Mouse (Mus musculus) liver, embryonic 14.5 days (tissue): ENCODE measurements around the gene Dmrtc2. TPM values are rescaled to one million over a fixed set of nuclear protein-coding genes. Genes with fewer than 3 reads are reported as not detected.

Experiments
- ATAC-seq: fragments of 200-750 bp; cut with Nextera tagmentation; 2 replicates; pipeline ENCODE4 v1.8.0; 2017; ENCODE audit warnings: moderate number of reproducible peaks, mild to moderate bottlenecking, moderate library complexity; ENCODE audit not compliant: insufficient read depth
- DNase-seq, 3 experiments: peaks; one replicate each; pipeline ENCODE4 v3.0.0-alpha.2; 2012 to 2013; ENCODE audit warnings: low read depth in 3 of 3, low spot score in 3 of 3
- H3K27ac ChIP-seq: fragments of 300-500 bp; sonication (generic); 2 replicates; pipeline ENCODE4 v1.5.1; 2014; ENCODE audit warnings: moderate library complexity, mild to moderate bottlenecking, control low read depth, inconsistent platforms
- H3K27me3 ChIP-seq: fragments of 300-500 bp; sonication (generic); 2 replicates; pipeline ENCODE4 v1.6.1; 2014; ENCODE audit warnings: mild to moderate bottlenecking, low read length, moderate library complexity; ENCODE audit not compliant: control insufficient read depth, insufficient read depth
- H3K36me3 ChIP-seq: fragments of 300-500 bp; sonication (generic); replicated peaks from 2 replicates; pipeline ENCODE4 v1.6.1; 2014; ENCODE audit warnings: low read depth; ENCODE audit not compliant: control insufficient read depth, insufficient read depth
- H3K4me1 ChIP-seq, 2 experiments: fragments of 200-500 bp in 1 of 2; fragments of 300-500 bp in 1 of 2; sonication (generic) in 1 of 2; replicated peaks; 2 replicates each; pipeline ENCODE4 v1.6.1; 2012 to 2014; ENCODE audit warnings: antibody characterized with exemption in 1 of 2, inconsistent platforms in 1 of 2, low read length in 1 of 2; ENCODE audit not compliant: control insufficient read depth in 2 of 2, insufficient read depth in 2 of 2
- H3K4me2 ChIP-seq: fragments of 300-500 bp; sonication (generic); 2 replicates; pipeline ENCODE4 v1.6.1; 2014; ENCODE audit warnings: low read depth, mild to moderate bottlenecking, control low read depth, moderate library complexity
- H3K4me3 ChIP-seq, 2 experiments: fragments of 200-500 bp in 1 of 2; fragments of 300-500 bp in 1 of 2; sonication (generic) in 1 of 2; 2 replicates each; pipeline ENCODE4 v1.5.1; 2012 to 2014; ENCODE audit warnings: low read depth in 2 of 2, low read length in 2 of 2, mild to moderate bottlenecking in 2 of 2, control low read depth in 1 of 2, inconsistent platforms in 1 of 2, moderate library complexity in 1 of 2; ENCODE audit not compliant: insufficient read depth in 1 of 2
- H3K9ac ChIP-seq: fragments of 300-500 bp; sonication (generic); replicated peaks from 2 replicates; pipeline ENCODE4 v1.6.1; 2014; ENCODE audit warnings: mild to moderate bottlenecking, control low read depth, moderate library complexity
- H3K9me3 ChIP-seq: fragments of 300-500 bp; sonication (generic); 2 replicates; pipeline ENCODE4 v1.6.1; 2016; ENCODE audit warnings: low read length, mixed read lengths; ENCODE audit not compliant: control insufficient read depth
- CTCF ChIP-seq: IDR thresholded peaks from 2 replicates; pipeline ENCODE4 v1.5.1; 2016; ENCODE audit warnings: antibody characterized with exemption, low read depth, control low read depth
- EP300 ChIP-seq: IDR thresholded peaks from 2 replicates; pipeline ENCODE4 v1.6.1; 2016; ENCODE audit warnings: antibody characterized with exemption, low read depth
- WGBS: fragments of 180-500 bp; shearing (Covaris S2); extraction: QIAGEN DNeasy Blood & Tissue Kit; methylation state at CpG from one replicate; pipeline ENCODE4 v1.1.7; 2014; ENCODE audit not compliant: insufficient replicate concordance; 5-methylcytosine and 5-hydroxymethylcytosine counted together
- polyA plus RNA-seq, 2 experiments: library from polyadenylated mRNA; depleted of rRNA in 1 of 2; stranded (reverse) in 1 of 2; unstranded in 1 of 2; fragments of >200 nt; fragmentation: Nextera tagmentation in 1 of 2; extraction: Ambion mirVana in 1 of 2; gene quantifications; 2 replicates each; pipeline versions ENCODE4 v1.2.1 to v1.2.3; 2012 to 2014

Dmrtc2 gene
- polyA plus RNA-seq, 2 experiments, result not detected

DNA sequence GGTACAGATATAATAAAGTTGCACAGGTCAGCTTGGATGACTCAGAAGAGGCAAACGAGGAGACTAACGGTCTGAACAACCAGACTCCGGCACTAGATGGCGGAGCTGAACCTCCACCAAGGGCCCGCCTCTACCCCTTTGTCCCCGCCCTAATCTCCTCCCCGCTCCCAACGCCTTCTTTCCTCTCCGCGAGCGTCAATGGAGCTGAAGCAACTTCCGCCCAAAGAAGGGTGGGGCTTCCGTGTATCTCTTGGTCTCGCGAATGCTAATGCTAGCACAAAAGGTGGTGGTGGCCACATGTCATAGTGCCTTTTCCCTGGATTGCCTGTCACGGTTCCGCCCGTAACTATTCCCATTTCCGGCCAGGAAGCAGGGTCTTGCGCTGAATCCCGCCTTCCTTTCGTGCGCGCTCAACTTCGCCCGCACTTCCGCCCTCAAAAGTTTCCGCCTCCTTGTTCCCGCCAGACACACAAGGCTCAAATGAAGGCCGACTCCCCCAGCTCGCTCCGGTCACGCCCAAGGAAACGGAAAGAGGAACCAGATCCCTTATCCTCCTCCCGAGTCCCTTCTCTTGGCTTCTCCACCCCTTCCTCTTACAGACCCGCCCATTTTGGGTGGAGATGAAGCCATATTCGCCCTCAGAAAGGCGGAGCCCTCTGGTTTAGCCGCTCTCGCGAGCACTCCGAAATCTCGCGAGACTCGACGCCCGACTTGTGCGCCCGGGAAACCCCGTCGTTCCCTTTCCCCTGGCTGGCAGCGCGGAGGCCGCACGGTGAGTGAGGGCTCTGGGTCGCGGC, 14.2 kb downstream of the Dmrtc2 start, which contains the start of gene Rps19:
Rps19 (plus strand) TSS at position 476 of the 797 bp plus-strand sequence.
- peak within 1 kb of the TSS; percentile 87 to 89 for H3K4me3 ChIP-seq
- peak within 1 kb of the TSS; percentile 96 for H3K9ac ChIP-seq
- under 1% methylated on average over 57 of the region's 57 CpGs for WGBS
- peaks cover 7 to 23% of the 10 kb centered on the region in 2 experiments; a peak in 3 of 4 replicates for H3K4me1 ChIP-seq
- H3K27ac ChIP-seq, result peak within 1 kb of the TSS; percentile 86
- peak; percentile 92 for ATAC-seq
- peak within 1 kb of the TSS; percentile 65 for H3K4me2 ChIP-seq
- H3K27me3 ChIP-seq, result no peaks in the 10 kb centered on the region
- peak; percentile 98 to 99 (median 99) for DNase-seq
- TF ChIP-seq EP300, result peak; percentile 90
- peak; percentile 82 for TF ChIP-seq CTCF
- H3K9me3 ChIP-seq, result no peaks in the 10 kb centered on the region
- H3K36me3 ChIP-seq, result peaks cover 39% of the 10 kb centered on the region

DNA sequence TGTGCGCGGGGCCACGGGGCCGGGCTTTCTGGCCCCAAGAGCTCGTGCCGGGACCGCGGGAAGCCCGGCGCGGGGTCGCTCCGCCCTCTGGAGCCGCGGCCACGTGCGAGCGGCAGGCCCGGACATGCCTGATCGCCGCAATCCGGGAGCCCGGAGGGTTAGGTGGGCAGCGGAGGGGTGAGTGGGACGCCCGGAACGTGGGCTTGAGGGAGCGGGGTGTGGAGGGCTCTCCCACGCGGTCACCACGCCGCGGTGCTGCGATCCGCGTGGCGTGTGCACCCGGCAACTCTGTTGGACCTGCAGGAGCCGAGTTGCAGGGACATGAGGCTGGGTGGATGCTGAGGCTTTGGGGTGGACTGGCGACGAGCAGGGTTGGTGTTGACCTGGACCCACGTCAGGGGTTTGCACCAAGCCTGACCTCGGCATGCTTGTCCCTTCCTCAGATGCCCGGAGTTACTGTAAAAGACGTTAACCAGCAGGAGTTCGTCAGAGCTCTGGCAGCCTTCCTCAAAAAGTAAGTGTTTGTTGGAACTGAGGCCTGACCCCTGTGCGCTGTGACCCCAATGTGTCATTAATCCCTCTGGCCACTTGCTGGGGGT, 14.9 kb downstream of the Dmrtc2 start:
- ATAC-seq, result peak; percentile 1; the same call in 1 of the 2 replicates
- WGBS, result under 1% methylated on average over 47 of the region's 47 CpGs
- Histone ChIP-seq H3K4me2 (peak overlapping the region; percentile 65), H3K4me3 (peak overlapping the region; percentile 82 to 89), H3K36me3 (peaks cover 46% of the 10 kb centered on the region), H3K27ac (peak overlapping the region; percentile 52), H3K4me1 (peaks cover 7 to 23% of the 10 kb centered on the region in 2 experiments; a peak in 3 of 4 replicates), H3K9me3 (no peaks in the 10 kb centered on the region), H3K27me3 (no peaks in the 10 kb centered on the region), H3K9ac (peak overlapping the region; percentile 96)
- TF ChIP-seq CTCF (no peak), EP300 (no peak)
- DNase-seq, result no peak

DNA sequence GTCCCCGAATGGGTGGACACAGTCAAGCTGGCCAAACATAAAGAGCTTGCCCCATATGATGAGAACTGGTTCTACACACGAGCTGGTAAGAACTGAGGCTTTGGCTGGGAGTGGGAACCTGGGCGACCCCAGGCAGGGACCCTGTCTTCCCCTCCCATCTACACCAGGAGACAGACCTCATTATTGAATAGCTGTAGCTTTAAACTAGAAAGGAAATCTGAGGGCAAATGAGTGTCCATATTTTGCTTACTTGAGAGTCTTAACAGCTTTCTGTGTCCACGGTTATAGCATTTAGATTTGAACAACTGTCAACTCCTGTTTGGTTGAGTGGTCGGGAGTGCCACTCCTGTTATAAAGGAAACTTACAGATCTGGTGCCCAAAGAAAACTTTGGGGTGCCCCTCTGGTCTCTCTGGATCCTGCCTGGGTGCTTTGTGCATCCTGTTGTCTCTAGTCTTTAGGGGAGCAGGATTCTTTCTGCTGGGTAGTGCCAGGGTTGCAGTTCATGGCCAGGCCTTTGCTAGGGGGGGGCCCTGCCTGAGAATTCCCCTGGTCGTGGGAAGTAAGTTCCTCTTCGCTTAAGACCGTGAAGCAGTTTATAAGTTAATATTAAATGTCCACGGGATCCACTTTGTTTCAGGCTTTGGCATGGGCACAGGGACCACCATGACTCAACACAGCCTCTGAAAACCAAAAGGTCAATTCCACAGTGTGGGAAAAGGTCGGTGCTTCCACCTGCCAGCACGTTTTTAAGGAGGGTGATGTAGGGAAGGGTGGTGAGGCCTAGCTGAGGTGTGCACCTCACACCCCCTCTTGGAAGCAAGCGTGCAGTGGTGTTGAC, 15.8 kb downstream of the Dmrtc2 start:
- peaks cover 7 to 23% of the 10 kb centered on the region in 2 experiments; a peak in 3 of 4 replicates for H3K4me1 ChIP-seq
- 7% methylated on average over 12 of the region's 12 CpGs for WGBS
- peak overlapping the region; percentile 52 for H3K27ac ChIP-seq

DNA sequence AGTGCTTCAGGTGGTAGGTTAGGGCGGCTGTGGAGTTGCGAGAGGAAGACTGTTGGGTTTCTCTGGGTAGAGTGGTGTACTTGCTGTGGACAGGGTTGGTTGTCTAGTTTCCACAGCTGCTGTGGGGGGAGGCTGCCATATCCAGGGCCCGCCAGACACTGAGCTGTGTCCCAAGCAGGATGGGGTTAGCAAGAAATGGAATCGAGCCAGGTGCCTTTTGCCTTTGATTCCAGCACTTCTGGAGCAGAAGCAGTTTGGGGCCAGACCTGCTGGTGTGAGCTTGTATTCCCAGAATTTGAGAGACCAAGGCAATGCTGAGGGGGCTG, 16.4 kb downstream of the Dmrtc2 start:
- WGBS, result 21% methylated on average over 4 of the region's 4 CpGs
- Histone ChIP-seq H3K36me3 (peaks cover 52% of the 10 kb centered on the region), H3K27me3 (no peaks in the 10 kb centered on the region), H3K4me2 (peak overlapping the region; percentile 65), H3K9me3 (no peaks in the 10 kb centered on the region), H3K4me1 (peaks cover 7 to 23% of the 10 kb centered on the region in 2 experiments; a peak in 3 of 4 replicates), H3K27ac (peak overlapping the region; percentile 52), H3K9ac (peak overlapping the region; percentile 96), H3K4me3 (peak overlapping the region; percentile 82 to 89)
- ATAC-seq, result no peak
- no peak for DNase-seq
- TF ChIP-seq EP300, result no peak
- no peak for TF ChIP-seq CTCF

More for the DNA sequence above, 15.8 kb downstream of the Dmrtc2 start:
- DNase-seq (no peak), ATAC-seq (no peak)
- H3K9ac ChIP-seq, result peak overlapping the region; percentile 96
- peaks cover 52% of the 10 kb centered on the region for H3K36me3 ChIP-seq
- H3K27me3 ChIP-seq, result no peaks in the 10 kb centered on the region
- peak overlapping the region; percentile 65 for H3K4me2 ChIP-seq
- TF ChIP-seq CTCF (no peak), EP300 (no peak)
- no peaks in the 10 kb centered on the region for H3K9me3 ChIP-seq
- H3K4me3 ChIP-seq, result peak overlapping the region; percentile 82 to 89
